Mouse (Mus musculus): ENCODE measurements around the gene Gm29110. TPM values are rescaled to one million over a fixed set of nuclear protein-coding genes. Genes with fewer than 3 reads are reported as not detected.
"Not testable (repeated sequence)": the region's sequence is repeated elsewhere in the genome, so short reads cannot be mapped to it uniquely, and the experiment has no call there.

Gm29110 gene
- not detected for total RNA-seq (2021)
- long read RNA-seq, experiment 1, result 0 reads
- long read RNA-seq, experiment 2, result 0 reads

DNA sequence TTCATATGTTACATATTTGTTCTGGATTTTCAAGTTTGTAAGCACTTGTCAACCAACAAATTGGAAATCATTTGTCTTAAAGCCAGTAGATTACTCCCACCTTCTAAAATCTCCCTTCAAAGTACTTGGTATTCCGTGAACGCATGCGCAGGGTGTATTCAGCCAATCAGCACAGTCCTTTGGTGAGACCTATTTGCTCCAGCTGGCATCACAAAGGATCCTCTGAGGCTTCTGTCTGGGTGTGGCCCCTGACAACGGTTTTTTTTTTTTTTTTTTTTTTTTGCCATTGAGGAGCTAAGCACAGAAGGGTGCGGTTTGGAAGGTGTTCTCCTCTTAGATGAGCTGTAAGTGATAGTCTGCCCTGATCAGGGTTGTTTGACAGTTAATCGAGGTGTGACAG is at the start of gene Gm29110:
Gene Gm29110, plus strand, starts transcription at position 301 of the 400 bp plus-strand sequence.
- intact Hi-C loops (cut with DNase I); DNase-seq (ENCODE audit: low spot score in 2 of 2): not testable (repeated sequence)

Other genes starting within 250 kb of the Gm29110 start
- gene Gm21913, start 153.4 kb downstream of the Gm29110 start, total RNA-seq (2021), result not detected